Mouse (Mus musculus): Measurements from ENCODE around the gene Gabbr2. TPM values are rescaled to one million over a fixed set of nuclear protein-coding genes. Genes with fewer than 3 reads are reported as not detected.

Gabbr2 gene
- polyA plus RNA-seq, 1 experiment = not detected

DNA sequence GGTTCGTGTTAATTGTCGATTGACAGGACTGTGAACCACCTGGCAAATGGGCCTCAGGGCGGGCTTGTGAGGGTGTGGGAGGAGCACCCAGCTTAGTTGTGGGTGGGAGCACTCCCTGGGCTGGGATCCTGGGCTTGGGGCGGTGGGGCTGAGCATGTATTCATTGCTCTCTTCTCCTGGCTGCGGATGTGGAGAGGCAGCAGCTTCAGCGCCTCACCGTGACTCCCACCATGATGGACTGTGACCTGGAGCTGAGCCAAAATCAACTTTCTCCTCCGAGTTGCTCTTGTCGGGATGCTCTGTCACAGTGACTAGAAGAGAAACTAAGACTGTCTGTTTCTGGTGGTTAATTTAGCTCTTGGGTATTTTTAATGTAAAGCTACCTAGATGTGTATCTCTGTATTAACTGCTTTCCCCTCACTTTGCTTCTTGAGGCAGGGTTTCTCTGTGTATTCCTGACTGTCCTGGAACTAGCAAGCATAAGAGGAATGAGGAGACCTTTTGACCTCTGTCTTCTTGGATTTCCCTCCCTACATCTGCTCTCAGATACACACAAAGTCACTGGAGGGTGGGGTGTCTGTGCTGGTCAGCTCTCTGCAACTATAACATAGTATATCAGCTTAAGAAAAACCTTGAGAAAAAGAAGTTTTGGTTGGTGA is 200.9 kb downstream of the Gabbr2 start:
- Histone ChIP-seq H3K27me3 (replicated peaks) (peaks cover 22% of the 10 kb centered on the region), H3K9me3 (no peaks in the 10 kb centered on the region), H3K4me1 (peaks cover 34% of the 10 kb centered on the region), H3K36me3 (replicated peaks; ENCODE audit: low read length) (no peaks in the 10 kb centered on the region), H3K4me3 (replicated peaks) (no peak overlapping the region)
- no peak for TF ChIP-seq FLI1 (IDR thresholded peaks at IDR 0.05; ENCODE audit: low read length)

DNA sequence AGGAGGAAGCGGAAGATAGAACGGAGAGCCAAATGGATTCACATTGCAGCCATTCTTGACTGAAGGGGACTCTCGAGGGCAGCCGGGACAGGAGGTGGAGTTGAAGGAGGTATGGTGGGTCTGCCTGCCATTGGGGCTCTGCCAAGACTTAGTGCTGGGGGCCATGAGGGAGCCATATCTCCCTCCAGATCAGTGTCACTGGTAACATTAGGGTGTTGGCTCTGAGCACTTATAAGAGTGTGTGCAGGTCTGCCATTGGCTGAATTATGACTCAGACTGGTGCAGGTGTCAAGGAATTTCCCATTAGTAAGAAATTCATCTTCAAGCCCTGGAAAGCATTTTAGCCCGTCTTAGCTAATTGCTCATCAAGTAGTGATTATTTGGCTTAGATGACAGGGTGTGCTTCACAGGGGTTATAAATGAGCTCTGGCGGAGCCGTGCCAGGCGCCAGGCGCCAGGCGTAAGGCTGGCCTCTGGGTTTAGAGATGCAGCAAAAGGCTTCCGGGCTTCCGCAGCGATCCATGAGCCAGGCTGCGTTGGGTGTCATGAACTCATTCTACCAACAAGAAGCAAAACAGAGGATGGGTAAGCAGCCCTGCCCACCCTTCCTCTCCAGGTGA is 207.1 kb downstream of the Gabbr2 start:
- H3K4me3 ChIP-seq (replicated peaks) = no peak overlapping the region

DNA sequence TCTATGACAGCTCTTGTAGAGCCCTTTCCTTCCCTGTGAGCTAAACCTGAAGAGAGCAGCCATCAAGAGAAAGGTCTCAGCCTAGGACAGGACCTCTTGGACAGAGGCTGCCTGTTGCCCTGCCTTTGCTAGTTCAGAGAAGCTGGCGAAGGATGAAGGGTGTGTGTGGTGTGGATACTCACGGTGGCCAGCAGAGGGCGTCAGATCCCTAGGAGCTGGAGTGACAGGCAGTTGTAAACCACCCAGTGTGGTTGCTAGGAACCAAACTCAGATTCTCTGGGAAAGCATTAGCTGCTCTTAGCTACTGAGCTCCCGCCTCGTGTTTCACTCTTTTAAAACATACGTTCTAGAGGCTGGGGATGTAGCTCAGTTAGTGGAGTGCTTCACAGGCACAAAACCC is 210.6 kb downstream of the Gabbr2 start:
- Histone ChIP-seq H3K9me3 (peaks cover 34% of the 10 kb centered on the region), H3K4me3 (replicated peaks) (no peak overlapping the region), H3K4me1 (peaks cover 7% of the 10 kb centered on the region), H3K27me3 (replicated peaks) (peaks cover 10% of the 10 kb centered on the region), H3K36me3 (replicated peaks; ENCODE audit: low read length) (no peaks in the 10 kb centered on the region)
- TF ChIP-seq GATA1 (IDR thresholded peaks at IDR 0.05; ENCODE audit: borderline replicate concordance, low read length) = no peak
- TF ChIP-seq FLI1 (IDR thresholded peaks at IDR 0.05; ENCODE audit: low read length) = no peak

More for the DNA sequence above, 207.1 kb downstream of the Gabbr2 start:
- peaks cover 27% of the 10 kb centered on the region for H3K9me3 ChIP-seq
- TF ChIP-seq GATA1 (IDR thresholded peaks at IDR 0.05; ENCODE audit: borderline replicate concordance, low read length) (no peak), FLI1 (IDR thresholded peaks at IDR 0.05; ENCODE audit: low read length) (no peak)
- no peaks in the 10 kb centered on the region for H3K36me3 ChIP-seq (replicated peaks; ENCODE audit: low read length)
- H3K27me3 ChIP-seq (replicated peaks) = peaks cover 18% of the 10 kb centered on the region
- H3K4me1 ChIP-seq = 0 out of 2 replicates have a peak, but pooled peaks cover 3% of the 10 kb centered on the region

DNA sequence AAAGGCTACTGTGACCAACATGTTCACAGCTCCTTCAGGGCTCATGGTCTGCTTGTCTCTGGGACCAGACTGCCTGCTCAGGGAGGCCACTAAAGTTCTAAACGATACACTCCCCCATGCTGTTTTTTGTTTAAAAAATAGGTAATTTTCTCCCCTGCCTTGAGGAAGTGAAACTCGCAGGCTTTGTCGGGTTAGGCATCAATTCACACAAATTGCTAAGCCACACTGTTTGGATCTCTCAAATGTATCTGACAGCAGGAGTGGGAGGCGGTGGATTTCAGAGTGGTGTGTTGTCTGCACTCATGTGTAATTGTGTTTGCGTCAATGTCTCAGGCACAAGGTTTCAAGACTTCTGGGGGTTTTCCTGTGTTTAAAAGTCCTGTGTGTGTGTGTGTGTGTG is 215.7 kb downstream of the Gabbr2 start:
- H3K4me1 ChIP-seq = peaks cover 4% of the 10 kb centered on the region
- peaks cover 9% of the 10 kb centered on the region for H3K27me3 ChIP-seq (replicated peaks)
- no peaks in the 10 kb centered on the region for H3K36me3 ChIP-seq (replicated peaks; ENCODE audit: low read length)
- no peak overlapping the region for H3K4me3 ChIP-seq (replicated peaks)
- no peak for TF ChIP-seq FLI1 (IDR thresholded peaks at IDR 0.05; ENCODE audit: low read length)
- TF ChIP-seq GATA1 (IDR thresholded peaks at IDR 0.05; ENCODE audit: borderline replicate concordance, low read length) = no peak
- peaks cover 16% of the 10 kb centered on the region for H3K9me3 ChIP-seq

DNA sequence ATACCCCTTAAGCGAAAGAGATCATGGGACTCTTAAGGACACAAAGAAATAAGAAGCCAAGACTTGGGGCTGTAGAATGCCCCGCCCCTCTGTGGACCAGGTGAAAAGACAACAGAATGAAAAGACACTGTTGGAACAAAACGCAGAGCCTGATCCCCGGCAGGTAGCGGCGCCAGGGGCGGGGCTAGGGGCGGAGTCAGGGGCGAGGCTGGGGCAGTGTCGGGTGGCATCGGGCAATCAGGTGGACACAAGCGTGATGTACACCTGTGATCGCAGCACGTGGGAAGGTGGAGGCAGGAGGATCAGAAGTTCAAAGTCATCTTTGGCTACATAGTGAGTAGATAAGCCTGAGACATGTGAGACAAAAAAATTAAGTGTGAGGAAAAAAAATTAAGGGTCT is 217.0 kb downstream of the Gabbr2 start:
- Histone ChIP-seq H3K9me3 (peaks cover 13% of the 10 kb centered on the region), H3K27me3 (replicated peaks) (peaks cover 11% of the 10 kb centered on the region), H3K4me3 (replicated peaks) (no peak overlapping the region), H3K36me3 (replicated peaks; ENCODE audit: low read length) (no peaks in the 10 kb centered on the region), H3K4me1 (peaks cover 4% of the 10 kb centered on the region)
- TF ChIP-seq FLI1 (IDR thresholded peaks at IDR 0.05; ENCODE audit: low read length) (no peak), GATA1 (IDR thresholded peaks at IDR 0.05; ENCODE audit: borderline replicate concordance, low read length) (no peak)

DNA sequence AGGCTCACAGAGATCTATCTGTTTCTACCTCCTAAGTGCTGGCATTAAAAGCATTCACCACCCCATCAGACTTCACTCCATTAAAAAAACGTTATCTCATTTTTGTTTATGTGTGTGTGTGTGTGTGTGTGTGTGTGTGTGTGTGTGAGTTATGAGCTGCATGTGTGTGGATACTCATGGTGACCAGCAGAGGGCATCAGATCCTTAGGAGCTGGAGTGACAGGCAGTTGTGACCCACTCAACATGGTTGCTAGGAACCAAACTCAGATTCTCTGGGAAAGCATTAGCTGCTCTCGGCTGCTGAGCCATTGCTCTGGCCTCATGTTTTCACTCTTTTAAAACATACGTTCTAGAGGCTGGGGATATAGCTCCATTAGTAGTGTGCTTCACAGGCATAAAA is 218.4 kb downstream of the Gabbr2 start:
- Histone ChIP-seq H3K27me3 (replicated peaks) (peaks cover 15% of the 10 kb centered on the region), H3K9me3 (peaks cover 13% of the 10 kb centered on the region), H3K4me1 (no peaks in the 10 kb centered on the region; the same call in 1 of the 2 replicates), H3K36me3 (replicated peaks; ENCODE audit: low read length) (no peaks in the 10 kb centered on the region), H3K4me3 (replicated peaks) (no peak overlapping the region)
- TF ChIP-seq GATA1 (IDR thresholded peaks at IDR 0.05; ENCODE audit: borderline replicate concordance, low read length) = no peak
- TF ChIP-seq FLI1 (IDR thresholded peaks at IDR 0.05; ENCODE audit: low read length) = no peak

DNA sequence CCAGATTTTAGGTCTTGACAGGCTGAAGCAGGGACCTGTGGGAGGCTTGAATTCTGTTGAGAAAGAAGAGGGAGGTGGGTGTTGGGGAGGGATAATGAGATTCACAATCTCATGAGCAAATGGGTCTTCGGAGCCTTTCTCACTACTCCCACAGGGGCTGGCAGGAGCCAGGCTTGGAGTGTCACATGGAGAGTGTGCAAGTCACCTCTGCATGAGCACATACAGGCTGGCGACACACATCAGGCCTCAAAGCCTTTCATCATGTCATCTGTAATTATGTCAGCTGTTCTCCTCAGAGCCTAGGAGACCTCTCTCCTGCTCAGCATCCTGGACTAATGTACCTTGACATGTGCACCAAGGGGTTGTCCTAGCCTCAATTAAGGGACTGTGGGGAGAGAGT is 219.1 kb downstream of the Gabbr2 start:
- no peaks in the 10 kb centered on the region; the same call in 1 of the 2 replicates for H3K4me1 ChIP-seq

DNA sequence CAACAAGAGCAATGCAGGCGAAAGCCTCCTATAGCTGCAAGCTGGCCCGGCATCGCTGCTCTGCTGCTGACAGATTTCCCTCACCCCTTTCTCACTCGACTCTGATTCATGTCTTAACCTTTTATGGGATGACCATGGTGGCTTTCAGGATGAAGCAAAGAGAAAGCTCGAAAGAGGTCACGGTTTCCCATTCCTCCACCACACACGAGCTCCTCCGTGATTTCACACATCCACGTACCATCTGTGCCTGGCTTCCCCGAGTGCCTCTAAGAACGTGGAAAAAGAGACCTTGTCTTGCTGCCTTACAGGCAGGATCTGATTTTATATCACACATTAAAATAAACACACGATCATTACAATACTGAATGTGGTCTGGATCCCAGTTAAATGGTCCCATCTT is 220.6 kb downstream of the Gabbr2 start:
- TF ChIP-seq FLI1 (IDR thresholded peaks at IDR 0.05; ENCODE audit: low read length) (no peak), GATA1 (IDR thresholded peaks at IDR 0.05; ENCODE audit: borderline replicate concordance, low read length) (no peak)
- Histone ChIP-seq H3K4me3 (replicated peaks) (no peak overlapping the region), H3K27me3 (replicated peaks) (peaks cover 11% of the 10 kb centered on the region), H3K9me3 (peaks cover 6% of the 10 kb centered on the region), H3K4me1 (no peaks in the 10 kb centered on the region), H3K36me3 (replicated peaks; ENCODE audit: low read length) (no peaks in the 10 kb centered on the region)

More for the DNA sequence above, 219.1 kb downstream of the Gabbr2 start:
- H3K9me3 ChIP-seq = peaks cover 9% of the 10 kb centered on the region
- no peak for TF ChIP-seq FLI1 (IDR thresholded peaks at IDR 0.05; ENCODE audit: low read length)
- no peak for TF ChIP-seq GATA1 (IDR thresholded peaks at IDR 0.05; ENCODE audit: borderline replicate concordance, low read length)
- no peaks in the 10 kb centered on the region for H3K36me3 ChIP-seq (replicated peaks; ENCODE audit: low read length)
- no peak overlapping the region for H3K4me3 ChIP-seq (replicated peaks)
- H3K27me3 ChIP-seq (replicated peaks) = peaks cover 15% of the 10 kb centered on the region

DNA sequence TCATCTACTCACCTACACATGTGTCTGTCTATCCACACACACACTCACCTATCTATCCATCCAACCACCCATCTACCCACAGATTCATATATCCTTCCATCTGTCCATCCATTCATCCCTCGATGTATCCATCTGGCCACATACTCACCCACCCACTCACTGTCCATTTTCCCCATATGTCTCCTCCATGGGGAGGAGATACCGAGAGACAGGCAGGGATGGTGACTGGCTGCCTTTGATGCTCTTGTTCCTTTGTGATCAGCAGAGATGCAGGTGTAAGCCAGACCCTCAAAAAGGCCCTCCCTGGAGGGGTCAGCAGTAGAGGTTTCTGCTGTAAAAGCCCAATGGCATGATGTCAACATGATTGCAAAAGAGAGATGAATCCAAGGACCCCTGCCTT is 221.0 kb downstream of the Gabbr2 start:
- H3K27me3 ChIP-seq (replicated peaks) = peaks cover 8% of the 10 kb centered on the region
- TF ChIP-seq FLI1 (IDR thresholded peaks at IDR 0.05; ENCODE audit: low read length) (no peak), GATA1 (IDR thresholded peaks at IDR 0.05; ENCODE audit: borderline replicate concordance, low read length) (no peak)
- H3K36me3 ChIP-seq (replicated peaks; ENCODE audit: low read length) = no peaks in the 10 kb centered on the region
- no peaks in the 10 kb centered on the region for H3K4me1 ChIP-seq
- no peak overlapping the region for H3K4me3 ChIP-seq (replicated peaks)
- H3K9me3 ChIP-seq = peaks cover 6% of the 10 kb centered on the region

DNA sequence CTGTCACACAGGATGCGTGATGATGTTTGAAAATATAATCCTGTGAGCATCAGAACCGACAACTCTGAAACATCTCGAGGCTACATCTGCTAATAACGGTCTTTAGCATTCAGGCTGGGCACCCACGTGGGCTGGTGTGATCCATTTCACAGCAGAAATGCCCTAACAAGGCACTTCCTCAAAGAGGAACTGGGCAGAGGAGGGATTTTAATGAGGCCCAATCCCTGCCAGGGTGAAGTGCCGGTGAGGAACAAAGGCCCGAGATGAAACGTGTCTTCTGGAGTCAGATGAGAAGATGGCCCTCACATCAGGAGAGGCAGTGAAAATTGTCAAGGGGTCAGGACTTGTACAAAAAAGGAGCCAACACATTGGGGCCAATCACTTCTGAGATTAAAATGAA is 221.6 kb downstream of the Gabbr2 start:
- peaks cover 5% of the 10 kb centered on the region for H3K27me3 ChIP-seq (replicated peaks)
- peaks cover 6% of the 10 kb centered on the region for H3K9me3 ChIP-seq
- TF ChIP-seq FLI1 (IDR thresholded peaks at IDR 0.05; ENCODE audit: low read length) (no peak), GATA1 (IDR thresholded peaks at IDR 0.05; ENCODE audit: borderline replicate concordance, low read length) (no peak)
- H3K4me3 ChIP-seq (replicated peaks) = no peak overlapping the region
- H3K36me3 ChIP-seq (replicated peaks; ENCODE audit: low read length) = no peaks in the 10 kb centered on the region
- no peaks in the 10 kb centered on the region for H3K4me1 ChIP-seq

Data from megakaryocyte, embryonic 14.5 days (primary cell).